Mouse (Mus musculus): ENCODE measurements at regions not wholly inside any gene's neighbourhood (a gene's known extent, or its start where the extent isn't known, plus 50 kb on each side); places are given as distances from the start of the nearest gene placed in this dataset.

DNA sequence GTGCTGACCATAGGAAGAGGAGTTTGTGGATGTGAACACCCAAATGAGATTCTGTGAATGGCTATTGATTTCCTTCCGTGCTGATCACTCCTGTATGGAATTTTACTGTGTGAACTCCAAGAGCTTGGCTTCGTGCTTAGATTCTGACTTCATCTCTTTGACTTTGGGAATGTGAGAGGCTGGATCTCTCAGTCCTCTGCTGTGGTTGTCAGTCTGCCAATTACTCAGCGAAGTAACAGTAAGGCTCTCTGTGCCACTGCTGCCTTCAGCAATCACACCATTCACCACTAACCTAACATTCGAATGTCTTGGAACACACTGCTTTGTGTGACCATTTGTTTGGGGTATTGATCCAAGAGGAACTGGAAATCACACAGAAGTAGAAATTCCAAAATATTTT is 291.5 kb downstream of the Gm21750 start:
- no peak for DNase-seq (ENCODE audit: low spot score in 2 of 2)

DNA sequence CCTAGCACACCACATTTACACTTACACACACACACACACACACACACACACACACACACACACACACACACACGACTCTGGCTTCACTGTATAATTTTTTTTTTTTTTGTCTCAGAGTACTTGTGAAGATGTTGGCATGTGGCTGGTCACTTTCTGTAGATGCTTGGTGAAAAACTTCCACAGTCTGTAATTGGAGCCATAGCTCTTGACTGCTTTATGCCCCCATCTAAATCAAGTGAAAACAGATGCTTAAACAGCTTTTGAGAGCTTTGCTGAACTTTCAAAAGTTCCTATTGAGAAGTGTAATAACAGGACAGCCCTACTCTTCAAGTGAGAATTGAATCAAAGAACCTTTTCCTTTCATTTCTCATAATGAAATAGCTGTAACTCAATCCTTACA is 317.7 kb downstream of the Gm21750 start:
- DNase-seq (ENCODE audit: low spot score in 2 of 2): no peak

DNA sequence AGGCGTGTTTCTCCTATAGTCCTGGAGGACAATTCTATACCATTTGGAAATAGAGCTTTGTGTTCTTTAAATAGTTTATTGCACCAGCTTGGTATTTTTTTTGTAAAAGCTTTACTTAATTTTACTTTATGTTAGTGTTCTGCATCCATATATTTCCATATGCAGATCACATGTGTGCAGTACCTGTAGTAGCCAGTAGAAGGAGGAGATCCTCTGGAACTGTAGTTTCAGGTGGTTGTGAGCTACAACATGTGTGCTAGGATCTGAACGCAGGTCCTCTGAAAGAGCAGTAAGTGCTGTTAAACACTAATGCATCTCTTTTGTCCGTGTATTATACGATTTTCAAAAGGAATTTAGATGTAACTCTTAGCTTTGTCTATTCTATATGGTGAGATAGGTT is 335.2 kb downstream of the Gm21750 start:
- no peak for DNase-seq (ENCODE audit: low spot score in 2 of 2)

DNA sequence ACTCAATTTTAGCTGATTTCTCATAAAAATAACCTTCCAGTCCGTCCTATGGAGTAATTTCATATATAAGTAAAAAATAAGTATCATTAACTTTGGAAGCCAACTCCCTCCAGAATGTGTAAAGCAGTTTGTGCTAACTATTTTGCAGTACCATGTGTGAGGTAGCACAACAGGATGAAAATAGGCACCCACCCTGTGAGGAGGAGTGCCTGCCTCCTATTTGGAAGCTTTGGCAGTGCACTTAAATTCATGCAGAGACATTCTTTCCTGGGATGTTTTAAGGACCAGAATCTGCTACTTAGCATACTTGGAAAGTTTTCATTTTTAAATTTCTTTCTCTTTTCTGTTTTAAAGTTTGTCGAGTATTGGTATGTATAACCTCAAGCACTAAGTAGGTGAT is 336.8 kb downstream of the Gm21750 start:
- no peak for DNase-seq (ENCODE audit: low spot score in 2 of 2)

DNA sequence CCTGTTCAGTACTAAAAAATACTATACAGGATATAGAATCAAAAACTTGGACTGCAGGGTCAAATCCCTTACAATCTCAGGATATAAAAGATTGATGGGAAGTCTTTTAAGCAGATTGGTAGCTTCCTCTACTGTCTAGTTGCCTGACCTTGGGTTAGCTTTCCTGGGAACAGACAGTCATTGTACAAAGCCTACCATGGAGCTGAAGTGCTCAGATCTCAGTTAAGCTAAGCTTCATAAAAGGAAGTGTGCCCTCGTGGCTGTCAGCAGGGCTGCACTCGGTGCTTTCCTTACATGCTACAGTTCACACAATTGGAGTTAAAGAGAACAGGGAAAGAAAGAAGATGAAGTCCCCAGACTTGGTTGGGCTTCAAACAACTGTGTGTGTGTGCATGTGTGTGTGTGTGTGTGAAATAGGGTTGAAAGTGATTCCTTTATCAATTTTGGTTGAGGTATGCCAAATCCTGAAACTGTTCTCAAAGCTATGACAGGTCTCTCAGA is 338.4 kb downstream of the Gm21750 start:
- no peak for DNase-seq (ENCODE audit: low spot score in 2 of 2)

DNA sequence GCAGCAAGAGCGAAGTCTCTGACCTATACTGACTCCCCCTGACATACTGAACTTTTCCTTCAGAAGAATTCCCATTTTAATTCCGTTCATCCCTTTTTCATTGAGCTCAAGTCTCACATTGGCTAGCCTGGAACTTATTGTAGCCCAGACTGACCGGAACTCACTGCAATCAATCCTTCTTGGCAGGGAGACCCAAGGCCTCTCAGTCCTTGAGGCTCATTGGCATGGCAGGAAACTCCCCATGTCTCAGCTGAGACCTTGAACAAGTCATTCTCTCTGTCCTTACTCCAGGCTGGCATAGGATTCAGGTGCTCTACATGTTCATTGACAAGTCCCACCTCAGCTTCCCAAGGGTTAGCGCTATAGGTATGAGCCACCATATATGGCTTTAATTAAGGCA is 345.9 kb downstream of the Gm21750 start:
- no peak for DNase-seq (ENCODE audit: low spot score in 2 of 2)

DNA sequence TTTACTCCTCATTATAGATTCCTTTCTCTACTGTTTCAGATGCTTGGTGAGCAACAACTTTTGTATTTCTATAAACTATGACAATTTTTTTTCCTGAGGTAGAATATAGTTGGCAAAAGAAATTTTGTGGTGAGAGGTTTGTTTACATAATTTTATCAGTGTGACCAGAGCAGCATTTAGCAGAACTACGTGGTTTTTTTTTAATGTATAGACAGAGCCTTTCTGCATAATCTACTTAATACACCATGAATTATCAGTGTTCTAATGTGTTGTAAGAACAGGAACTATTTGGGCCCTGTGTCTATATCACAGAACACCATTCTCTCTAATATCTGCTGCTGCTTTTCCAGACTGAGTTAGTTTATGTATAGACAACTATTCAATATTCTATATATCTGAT is 350.5 kb downstream of the Gm21750 start:
- DNase-seq (ENCODE audit: low spot score in 2 of 2): no peak

DNA sequence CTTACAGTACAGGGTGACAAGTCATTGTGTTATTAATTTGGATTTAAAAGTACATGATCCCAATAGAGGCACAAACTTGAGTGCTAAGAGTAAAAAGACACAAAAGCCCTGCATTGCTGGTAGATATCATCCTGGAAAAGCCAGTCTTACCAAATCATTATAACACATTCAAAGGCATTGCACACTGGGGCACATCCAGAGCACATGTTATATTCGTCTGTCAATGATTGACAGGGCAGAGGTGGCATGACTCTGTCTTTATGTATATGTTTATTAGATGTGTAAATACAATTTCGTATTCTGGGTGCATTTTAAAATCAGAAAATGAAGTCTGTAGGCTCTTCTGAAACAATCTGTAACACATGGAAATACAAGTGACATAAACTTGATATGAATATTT is 358.4 kb downstream of the Gm21750 start:
- DNase-seq (ENCODE audit: low spot score in 2 of 2): no peak

DNA sequence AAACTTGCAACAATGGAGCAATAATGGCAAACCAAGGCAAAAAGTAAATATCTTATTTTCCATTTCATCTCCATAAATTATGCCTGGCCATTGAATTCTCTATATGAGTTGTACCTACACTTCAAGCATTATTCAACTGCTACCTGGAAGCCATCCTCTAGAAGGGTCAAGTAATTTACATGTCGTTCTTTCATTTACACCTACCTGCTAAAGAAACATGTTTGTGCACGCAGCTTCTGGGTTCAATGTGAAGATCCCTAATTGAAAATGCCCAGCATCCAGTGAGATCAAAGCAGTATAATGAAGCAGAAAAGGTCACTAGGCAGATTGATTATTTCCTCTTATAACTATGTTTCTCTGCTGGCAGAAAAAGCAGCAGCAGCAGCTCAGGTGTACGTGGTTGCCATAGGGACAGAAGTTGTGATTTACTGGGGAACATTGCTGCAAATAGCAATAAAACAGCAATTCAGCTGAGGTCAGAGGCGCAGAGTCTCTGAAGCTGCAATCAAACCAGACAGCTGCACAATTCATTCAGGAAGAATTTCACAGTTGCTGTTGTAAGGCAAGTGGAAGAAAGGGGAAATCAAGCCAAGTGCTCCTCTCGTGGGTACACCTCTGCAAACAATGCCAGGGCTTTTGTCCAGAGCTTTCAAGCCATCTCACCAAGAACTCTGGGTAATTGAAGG is 386.1 kb downstream of the Gm21750 start:
- no peak for DNase-seq (ENCODE audit: low spot score in 2 of 2)

DNA sequence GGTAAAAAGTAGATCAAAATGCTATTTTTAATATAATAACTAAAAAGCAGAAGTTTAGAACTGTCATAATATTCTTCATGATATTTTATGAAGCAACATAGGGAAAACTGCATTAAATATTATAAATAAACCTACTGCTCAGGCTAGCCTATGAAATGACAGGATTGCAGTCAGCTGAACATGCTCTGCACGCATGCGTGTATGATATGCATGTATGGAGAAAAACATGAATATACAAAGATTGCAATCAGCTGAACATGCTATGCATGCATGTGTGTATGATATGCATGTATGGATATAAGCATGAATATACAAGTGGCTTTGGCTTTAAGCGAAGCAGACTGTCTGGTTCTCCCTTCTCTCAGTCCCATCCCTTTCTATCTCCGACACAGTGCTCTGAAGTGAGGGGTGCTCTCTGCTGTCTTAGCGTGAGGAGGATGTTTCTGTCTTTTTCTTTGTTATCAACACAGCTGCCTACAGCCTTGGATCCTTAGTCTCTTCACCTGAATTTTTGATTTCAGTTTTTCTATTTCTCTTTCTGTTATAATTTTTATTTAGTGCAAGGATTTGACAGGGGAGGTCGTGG is 386.8 kb downstream of the Gm21750 start:
- no peak for DNase-seq (ENCODE audit: low spot score in 2 of 2)

DNA sequence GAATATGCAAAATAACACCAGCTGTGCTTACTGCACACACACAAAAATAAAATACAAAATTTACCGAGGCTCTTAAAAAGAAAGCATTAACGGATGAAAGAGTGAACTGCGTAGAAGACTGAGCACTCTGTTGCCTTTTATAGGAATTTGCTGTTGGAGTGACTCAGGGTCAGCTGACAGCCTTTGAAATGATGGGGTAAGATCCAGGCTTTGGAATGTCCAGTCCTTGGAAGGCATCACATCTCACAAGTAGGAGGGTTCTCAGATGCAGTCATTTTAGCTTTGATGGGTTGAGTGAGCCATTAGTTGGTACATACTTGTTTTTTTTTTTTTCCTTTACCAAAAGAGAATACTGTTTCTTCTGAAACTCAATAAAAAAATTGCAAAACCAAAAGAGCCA is 387.4 kb downstream of the Gm21750 start:
- DNase-seq (ENCODE audit: low spot score in 2 of 2): no peak

DNA sequence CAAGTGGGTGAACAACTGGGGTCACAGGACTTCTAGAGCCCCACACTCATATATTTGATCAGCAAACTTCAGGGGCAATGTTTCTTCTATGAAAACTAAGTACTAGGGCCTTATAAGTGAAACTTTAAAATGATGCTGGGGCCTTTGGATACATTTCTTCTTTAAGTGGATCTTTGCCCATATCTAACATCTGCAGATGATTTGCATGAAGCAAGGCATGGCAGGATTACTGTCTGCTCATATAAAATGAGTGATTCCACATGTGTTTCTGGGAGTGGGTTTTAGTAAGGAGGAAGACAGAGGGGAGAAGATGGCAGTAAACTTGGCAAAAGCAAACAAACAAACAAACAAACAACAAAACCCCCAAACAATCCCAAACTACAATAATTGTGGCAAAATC is 405.0 kb downstream of the Gm21750 start:
- no peak for DNase-seq (ENCODE audit: low spot score in 2 of 2)

DNA sequence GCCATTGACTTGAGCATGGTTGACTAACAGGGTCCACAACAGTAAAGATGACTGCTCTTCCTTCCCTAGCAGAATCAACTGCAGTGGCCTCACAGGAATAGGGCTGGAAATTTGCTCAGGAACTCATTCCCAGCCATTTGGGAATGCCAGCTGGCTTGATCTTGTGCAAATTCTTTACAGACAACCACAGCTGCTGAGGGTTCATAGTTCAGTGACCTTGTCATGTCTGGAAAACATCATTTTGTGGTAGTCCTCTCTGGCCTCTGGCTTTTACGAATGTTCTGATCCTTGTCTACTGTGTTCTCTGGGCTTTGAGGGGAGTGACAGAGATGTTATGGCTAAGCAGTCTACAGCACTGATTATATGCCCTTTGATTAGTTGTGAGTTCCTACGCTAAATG is 432.0 kb downstream of the Gm21750 start:
- DNase-seq (ENCODE audit: low spot score in 2 of 2): no peak

DNA sequence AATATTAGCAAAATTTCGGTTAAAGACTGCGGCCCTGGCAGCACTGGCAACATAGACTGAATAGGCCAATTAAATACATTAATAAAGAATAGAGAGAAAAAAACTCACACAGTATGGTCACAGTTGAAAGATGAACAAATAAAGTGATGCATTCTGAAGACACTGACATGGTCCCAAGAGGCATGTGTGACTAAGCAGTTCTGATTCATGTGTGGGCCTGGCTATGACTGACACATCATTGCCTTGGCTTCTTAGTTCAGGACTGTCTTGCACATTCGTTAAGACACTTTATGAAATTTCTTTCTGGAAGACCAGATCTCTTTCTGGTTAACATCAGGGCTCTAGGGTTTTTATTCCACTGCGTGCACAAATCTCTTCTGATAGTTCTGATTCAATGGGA is 438.7 kb downstream of the Gm21750 start:
- no peak for DNase-seq (ENCODE audit: low spot score in 2 of 2)

DNA sequence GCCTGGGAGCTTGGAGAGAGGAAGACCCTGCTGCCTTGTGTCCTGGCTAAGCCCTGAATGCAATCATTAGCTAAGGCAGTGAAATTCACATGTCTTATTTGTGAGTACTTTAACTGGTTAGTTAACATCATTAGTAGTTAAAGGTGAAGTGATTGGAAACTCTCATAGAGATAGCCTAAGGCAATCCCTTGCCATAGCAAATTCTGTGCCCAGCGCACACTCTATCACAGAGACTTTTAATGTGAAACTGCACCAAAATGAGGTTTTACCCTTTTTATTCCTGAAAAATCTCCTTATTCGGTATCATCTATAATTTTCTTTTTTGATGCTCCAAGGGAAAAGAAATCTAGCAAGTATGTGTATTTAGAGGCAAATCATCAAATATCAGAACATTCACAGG is 451.6 kb downstream of the Gm21750 start:
- no peak for DNase-seq (ENCODE audit: low spot score in 2 of 2)

DNA sequence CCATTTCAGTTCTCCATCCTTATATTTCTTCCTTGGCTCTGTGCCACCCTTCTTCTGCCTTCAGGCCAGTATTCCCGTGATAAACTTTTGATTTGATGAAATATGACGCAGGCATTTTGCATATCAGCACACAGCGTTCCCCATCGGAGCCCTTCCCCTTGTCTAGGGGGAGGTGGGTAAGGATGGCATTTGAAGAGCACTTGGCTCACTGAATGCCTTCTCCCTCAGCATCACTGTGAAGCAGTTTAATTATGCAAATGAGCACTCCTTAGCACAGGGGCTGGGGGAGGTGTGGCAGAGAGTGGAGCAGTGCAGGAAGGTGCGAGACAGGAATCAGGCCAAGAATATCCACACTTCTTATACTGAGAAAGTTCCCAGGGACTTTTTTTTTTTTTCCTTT is 452.1 kb downstream of the Gm21750 start:
- DNase-seq (ENCODE audit: low spot score in 2 of 2): no peak

DNA sequence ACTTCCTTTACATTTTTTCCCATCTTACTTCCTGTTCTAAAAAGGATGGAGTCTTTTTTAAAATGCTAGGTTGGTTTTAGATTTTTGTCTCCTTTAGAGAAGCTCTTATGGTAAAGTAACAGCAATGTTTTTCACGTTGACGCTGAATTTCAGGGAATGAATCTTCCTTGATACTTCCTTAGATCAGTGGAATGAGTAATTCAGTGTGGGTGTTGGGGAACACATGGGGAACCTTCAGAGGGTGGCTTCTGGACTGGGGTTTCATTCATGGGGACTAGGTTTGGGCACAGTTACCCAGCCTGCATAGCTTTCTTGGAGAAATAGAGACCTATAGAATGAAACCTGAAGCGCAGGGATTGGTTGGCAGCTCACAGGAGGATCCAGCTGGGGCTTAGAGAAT is 452.5 kb downstream of the Gm21750 start:
- DNase-seq (ENCODE audit: low spot score in 2 of 2): no peak

DNA sequence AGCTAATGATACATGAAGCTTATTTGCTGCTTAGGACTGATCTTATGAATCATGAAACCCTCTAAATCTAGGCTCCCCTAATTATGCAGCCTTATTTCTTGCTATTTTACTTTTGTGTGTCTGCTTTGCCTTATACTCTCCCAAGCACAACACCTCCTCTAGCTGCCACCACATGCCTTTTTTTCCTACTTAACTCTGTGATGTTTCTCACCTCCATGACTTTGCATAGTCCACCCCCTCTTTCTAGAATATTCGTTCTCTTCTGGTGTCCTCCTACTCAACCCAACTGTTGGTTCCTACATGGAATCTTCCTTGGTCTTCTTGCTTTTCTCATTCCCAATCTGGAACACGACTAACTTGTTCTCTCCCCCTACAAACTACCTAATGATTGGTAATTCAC is 456.7 kb downstream of the Gm21750 start:
- DNase-seq (ENCODE audit: low spot score in 2 of 2): no peak

DNA sequence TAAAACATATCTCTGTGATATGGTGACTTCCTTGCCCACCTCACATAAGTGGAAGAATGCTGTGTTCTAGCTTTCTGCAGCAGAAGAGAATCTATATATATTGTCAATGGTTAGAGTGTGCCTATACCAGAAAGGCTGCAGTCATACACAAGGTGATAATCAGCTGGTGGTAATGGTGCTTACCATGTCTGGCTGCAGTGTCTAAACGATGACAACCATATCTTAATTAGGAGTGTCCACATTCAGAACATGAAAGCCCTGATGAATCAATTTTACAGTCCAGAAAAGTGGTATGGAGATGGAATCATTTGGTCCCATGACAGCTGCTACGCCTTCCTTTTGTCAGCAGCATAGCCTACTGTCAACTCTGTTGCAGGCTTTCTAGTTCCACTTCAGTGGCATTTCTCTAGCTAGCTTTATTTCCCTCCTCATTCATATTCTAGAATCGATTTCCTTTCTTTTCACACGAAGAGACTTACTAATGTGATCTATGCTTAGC is 484.2 kb downstream of the Gm21750 start:
- no peak for DNase-seq (ENCODE audit: low spot score in 2 of 2)

DNA sequence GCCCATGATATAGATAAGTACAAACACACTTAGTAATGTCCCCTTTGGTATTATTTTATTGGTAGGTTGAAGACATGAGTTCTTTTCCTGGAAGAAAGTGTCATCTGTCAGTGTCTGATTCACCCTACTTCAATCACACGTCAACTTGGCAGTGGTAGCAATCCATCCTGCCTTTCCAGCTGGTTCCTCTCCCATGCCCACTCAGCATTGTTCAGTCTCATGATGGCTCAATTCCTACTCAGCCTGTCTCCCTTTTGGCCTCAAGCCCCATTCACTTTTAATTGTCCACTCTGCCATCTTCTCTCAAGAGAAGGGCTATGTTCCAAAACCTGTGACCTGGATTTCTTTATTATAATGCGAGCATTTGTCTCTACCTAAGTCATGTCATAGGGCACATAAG is 474.4 kb upstream of the Htr2a start:
- DNase-seq (ENCODE audit: low spot score in 2 of 2): no peak

DNA sequence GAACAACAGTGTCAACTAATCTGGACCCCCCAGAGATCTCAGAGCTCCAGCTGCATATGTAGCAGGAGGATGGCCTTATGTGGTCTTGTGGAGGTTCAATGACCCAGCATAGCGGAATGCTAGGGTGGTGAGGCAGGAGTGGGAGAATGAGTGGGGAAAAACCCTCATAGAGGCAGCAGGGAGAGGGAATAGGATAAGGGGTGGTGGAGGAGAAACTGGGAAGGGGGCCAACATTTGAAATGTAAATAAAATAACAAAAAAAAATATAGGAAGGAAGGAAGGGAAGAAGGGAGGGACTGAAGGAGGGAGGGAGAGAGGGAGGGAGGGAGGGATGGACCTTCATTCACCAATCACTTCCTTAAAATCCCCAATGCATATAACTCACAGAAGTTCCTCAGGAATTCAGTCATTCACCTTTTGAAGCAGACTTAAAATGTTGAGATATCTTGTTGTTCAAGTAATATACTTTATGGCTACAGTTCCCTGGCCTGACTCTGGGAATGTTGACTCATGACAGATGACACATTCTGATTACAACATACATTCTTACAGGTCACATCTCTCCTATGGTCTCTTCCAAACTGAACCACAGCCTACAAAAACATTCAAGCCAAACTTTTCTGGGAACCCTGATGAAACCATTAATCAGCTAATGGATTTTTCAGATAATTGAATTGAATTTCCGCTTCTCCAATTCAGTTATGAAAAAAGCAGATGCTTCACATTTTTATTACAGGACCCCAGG is 471.3 kb upstream of the Htr2a start:
- DNase-seq (ENCODE audit: low spot score in 2 of 2): no peak

DNA sequence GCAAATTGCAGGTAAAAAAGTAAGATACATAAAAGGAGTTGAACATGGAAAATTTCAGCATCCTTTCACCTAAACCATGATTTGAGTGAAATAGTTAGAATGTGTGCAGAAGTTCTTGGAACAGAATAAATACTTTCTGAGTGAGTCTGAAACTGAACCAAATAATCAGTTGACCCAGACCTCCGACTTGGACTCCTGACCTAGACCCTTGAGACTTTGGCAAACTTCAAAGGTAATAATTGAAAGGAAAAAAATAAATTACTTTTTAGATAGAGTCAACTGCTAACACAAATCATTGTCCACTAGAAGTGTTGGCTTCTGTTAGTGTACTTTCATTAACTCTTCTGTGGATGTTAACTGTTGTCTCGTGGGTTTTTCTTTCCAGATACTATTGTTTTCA is 460.6 kb upstream of the Htr2a start:
- DNase-seq (ENCODE audit: low spot score in 2 of 2): no peak

Measured in gastrocnemius, postnatal 4 days (tissue).